Mouse (Mus musculus): ENCODE results near the gene Ubp1.

DNA sequence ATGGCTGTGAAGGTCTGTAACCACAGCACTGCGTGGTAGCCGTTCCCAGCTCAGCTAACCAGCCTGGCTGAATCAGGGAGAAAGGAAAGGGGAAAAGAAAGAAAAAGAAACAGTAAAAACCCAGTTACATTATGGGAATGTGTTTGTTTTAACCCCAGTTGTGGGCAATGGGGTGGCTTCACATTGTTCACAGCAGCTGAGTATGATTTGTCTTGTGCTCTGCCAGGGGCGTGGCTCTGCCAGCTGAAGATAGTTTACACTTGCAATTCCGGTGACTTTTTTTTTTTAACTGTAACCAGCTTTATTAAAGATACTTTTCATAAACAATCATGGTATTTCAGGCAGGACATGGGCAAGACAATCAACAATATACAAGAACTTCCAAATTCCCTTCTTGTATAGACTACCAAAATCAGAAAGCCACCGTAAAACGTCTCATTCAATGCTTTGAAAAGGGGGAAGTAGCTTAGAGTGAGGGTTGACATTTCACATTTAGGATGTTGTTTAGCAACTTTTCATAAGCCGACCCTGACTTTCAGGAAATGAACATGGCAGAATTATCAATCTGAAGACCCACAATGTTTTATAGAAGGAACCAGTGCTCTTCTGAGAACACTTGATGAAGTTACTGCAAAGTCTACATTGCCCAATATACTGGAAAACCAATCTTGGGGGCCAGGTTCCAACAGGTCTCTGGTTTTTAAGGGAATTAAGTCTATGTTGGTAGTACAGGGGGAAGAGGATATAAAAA, 88.5 kb downstream of the Ubp1 start:
- TF ChIP-seq CTCF (conservative IDR thresholded peaks at IDR 0.05 in 1 of 2, IDR thresholded peaks at IDR 0.05 in 1 of 2; ENCODE audit: low read depth in 2 of 2, low read length in 2 of 2) (no peak), POLR2AphosphoS2 (IDR thresholded peaks at IDR 0.05; ENCODE audit: low read depth, low read length) (no peak), MAX (IDR thresholded peaks at IDR 0.05; ENCODE audit: low read length) (no peak), E2F4 (IDR thresholded peaks at IDR 0.05; ENCODE audit: insufficient replicate concordance, low read depth, low read length) (no peak), POLR2A (IDR thresholded peaks at IDR 0.05; ENCODE audit: low read depth, low read length) (no peak), CHD1 (IDR thresholded peaks at IDR 0.05; ENCODE audit: low read depth, low read length) (no peak), ZC3H11A (IDR thresholded peaks at IDR 0.05; ENCODE audit: low read depth, low read length) (no peak), RAD21 (IDR thresholded peaks at IDR 0.05; ENCODE audit: low read depth, low read length) (no peak), USF1 (IDR thresholded peaks at IDR 0.05; ENCODE audit: low read depth, low read length) (no peak), MXI1 (IDR thresholded peaks at IDR 0.05; ENCODE audit: low read depth, low read length) (no peak)

Measured in CH12.LX (cell line).